Mouse (Mus musculus): ENCODE data around the gene Fnbp1l. TPM values are rescaled to one million over a fixed set of nuclear protein-coding genes. Genes with fewer than 3 reads are reported as not detected.

Fnbp1l gene
- polyA plus RNA-seq (2012; rRNA removed) (3.5 and 4.8 TPM in 2 replicates), polyA plus RNA-seq (2014; fragmentation: Nextera tagmentation; extraction: Ambion mirVana) (2.4 and 3.2 TPM in 2 replicates)

DNA sequence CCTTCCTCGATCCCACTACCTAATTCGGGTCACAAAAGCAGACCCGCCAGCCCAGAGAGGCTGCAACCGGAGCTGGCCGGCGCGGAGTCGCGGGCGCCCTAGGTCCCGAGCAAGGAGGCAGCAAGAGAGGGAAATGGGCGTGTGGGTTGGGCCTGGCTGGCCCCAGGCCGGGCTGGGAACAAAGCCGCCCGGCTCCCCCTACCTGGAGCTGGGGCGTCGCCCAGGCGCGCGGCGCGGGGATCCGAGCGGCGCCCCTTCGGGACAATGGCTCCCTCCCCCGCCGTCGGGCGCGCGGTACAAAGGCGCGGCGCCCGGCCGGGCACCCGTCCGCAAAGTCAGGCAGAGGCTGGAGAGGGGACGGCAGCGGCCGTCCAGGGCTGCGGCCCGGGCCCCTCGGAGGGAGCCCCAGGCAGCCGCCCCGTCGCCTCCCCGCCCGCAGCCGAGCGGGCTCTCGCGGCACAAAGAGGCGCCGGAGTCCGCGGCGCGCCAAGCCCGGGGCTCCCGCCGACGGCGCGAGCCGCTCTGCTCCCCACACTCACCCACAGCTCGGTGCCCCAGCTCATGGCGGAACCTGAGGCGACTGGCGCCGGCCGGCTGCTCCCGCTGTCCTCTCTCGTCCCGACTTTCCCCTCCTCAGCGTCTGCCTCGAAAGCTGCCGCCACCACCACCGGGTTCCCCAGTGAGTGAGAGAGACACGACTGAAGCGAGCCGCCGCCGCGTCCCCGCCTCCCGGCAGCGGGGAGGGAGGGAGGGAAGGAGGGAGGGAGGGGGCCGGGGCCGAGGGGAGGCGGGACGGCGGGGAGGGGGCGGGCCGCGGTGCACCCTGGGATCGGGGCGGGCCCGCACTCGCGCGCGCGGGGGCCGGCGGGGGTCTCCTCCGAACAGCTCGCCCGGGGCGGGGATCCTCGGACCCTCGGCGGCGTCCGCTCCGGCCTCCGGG lies at the start of gene Fnbp1l:
Gene Fnbp1l, minus strand, starts transcription at position 725 of the 940 bp plus-strand sequence.
- ATAC-seq (ENCODE audit: insufficient read depth) (peak; percentile 70), DNase-seq (ENCODE audit: low read depth in 3 of 3, low spot score in 3 of 3) (peak in 1 of 3 experiments; percentile 27)
- H3K4me3 ChIP-seq (ENCODE audit: insufficient read depth in 1 of 2, low read depth in 2 of 2, low read length in 2 of 2) = peak within 1 kb of the TSS; percentile 65 to 66
- H3K4me2 ChIP-seq (ENCODE audit: low read depth) = peak within 1 kb of the TSS; percentile 61
- H3K36me3 ChIP-seq (replicated peaks; ENCODE audit: control insufficient read depth, insufficient read depth, low read depth) = no peaks in the 10 kb centered on the region
- H3K9me3 ChIP-seq (ENCODE audit: control insufficient read depth, low read length) = no peaks in the 10 kb centered on the region
- under 1% methylated on average over 77 of the region's 118 CpGs for WGBS (ENCODE audit: insufficient replicate concordance)
- peak within 1 kb of the TSS; percentile 54 for H3K9ac ChIP-seq (replicated peaks)
- H3K4me1 ChIP-seq (replicated peaks; ENCODE audit: control insufficient read depth in 2 of 2, insufficient read depth in 2 of 2, low read length in 1 of 2) = peaks cover 0 to 8% of the 10 kb centered on the region in 2 experiments; a peak in 2 of 4 replicates
- no peak within 1 kb of the TSS for H3K27ac ChIP-seq
- H3K27me3 ChIP-seq (ENCODE audit: control insufficient read depth, insufficient read depth, low read length) = peaks cover 35% of the 10 kb centered on the region
- TF ChIP-seq EP300 (IDR thresholded peaks at IDR 0.05; ENCODE audit: low read depth) (no peak), CTCF (IDR thresholded peaks at IDR 0.05; ENCODE audit: low read depth) (no peak)

DNA sequence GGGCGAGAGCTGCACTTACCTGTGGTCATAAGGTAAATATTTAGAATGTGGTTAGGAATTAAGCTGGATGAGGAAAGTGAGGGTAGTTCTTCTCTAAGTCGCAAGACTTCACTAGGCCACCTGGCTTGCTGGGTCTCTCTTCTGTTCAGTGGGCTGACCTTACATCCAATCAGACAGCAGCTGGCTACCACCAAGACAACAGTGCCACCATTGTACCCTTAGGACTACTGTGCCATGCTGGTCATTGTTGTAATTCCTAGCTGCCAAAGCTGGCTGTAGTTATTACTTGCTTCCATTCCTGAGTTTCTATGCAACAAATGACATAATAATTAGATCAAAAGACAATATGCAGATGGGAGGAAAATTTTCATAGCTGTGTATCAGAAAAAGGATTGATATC lies 41.3 kb upstream of the Fnbp1l start:
- no peak for ATAC-seq (ENCODE audit: insufficient read depth)
- no peak for TF ChIP-seq EP300 (IDR thresholded peaks at IDR 0.05; ENCODE audit: low read depth)
- no peak for TF ChIP-seq CTCF (IDR thresholded peaks at IDR 0.05; ENCODE audit: low read depth)

DNA sequence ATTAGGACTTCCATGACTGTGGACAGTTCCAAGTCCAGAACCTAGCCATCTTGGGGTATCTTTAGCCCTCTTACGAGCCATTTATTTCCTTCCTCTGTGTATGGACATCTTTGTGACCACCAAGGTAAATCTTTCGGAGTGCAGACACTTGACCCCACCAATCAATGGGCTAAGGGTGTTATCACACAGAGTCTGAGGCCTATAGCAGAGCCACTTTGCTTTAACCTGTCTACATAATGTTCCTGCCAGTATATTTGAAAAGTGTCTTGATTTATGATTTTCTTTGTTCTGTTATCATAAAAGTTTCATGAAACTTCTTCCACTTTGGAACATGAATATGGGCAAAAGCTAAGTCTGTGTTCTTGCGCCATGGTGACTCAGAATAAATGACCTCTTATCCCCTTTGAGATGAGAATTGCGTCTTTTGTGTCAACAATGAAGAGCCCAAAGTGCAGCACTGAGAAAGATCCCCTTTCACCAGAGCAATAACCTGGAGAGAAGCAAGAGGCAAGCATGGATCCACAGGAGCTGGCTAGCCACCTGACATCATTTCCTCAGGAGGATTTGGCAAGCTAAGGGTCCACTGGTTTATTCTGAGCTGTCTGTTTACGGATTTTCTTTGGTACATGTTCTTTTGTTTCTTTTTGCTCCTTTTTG lies 39.9 kb upstream of the Fnbp1l start:
- no peaks in the 10 kb centered on the region; a peak in 1 of 4 replicates for H3K4me1 ChIP-seq (replicated peaks; ENCODE audit: control insufficient read depth in 2 of 2, insufficient read depth in 2 of 2, low read length in 1 of 2)
- no peak overlapping the region for H3K4me3 ChIP-seq (ENCODE audit: insufficient read depth in 1 of 2, low read depth in 2 of 2, low read length in 2 of 2)
- no peaks in the 10 kb centered on the region for H3K27me3 ChIP-seq (ENCODE audit: control insufficient read depth, insufficient read depth, low read length)
- no peak for ATAC-seq (ENCODE audit: insufficient read depth)
- TF ChIP-seq EP300 (IDR thresholded peaks at IDR 0.05; ENCODE audit: low read depth) = no peak
- no peak for TF ChIP-seq CTCF (IDR thresholded peaks at IDR 0.05; ENCODE audit: low read depth)
- no peak overlapping the region for H3K27ac ChIP-seq
- WGBS (ENCODE audit: insufficient replicate concordance) = 57% methylated on average over 5 of the region's 5 CpGs
- H3K36me3 ChIP-seq (replicated peaks; ENCODE audit: control insufficient read depth, insufficient read depth, low read depth) = no peaks in the 10 kb centered on the region
- no peaks in the 10 kb centered on the region for H3K9me3 ChIP-seq (ENCODE audit: control insufficient read depth, low read length)
- H3K9ac ChIP-seq (replicated peaks) = no peak overlapping the region
- DNase-seq (ENCODE audit: low read depth in 3 of 3, low spot score in 3 of 3) = no peak
- no peak overlapping the region for H3K4me2 ChIP-seq (ENCODE audit: low read depth)

More for the DNA sequence above, 41.3 kb upstream of the Fnbp1l start:
- Histone ChIP-seq H3K9me3 (ENCODE audit: control insufficient read depth, low read length) (no peaks in the 10 kb centered on the region), H3K4me2 (ENCODE audit: low read depth) (no peak overlapping the region), H3K27me3 (ENCODE audit: control insufficient read depth, insufficient read depth, low read length) (no peaks in the 10 kb centered on the region), H3K9ac (replicated peaks) (no peak overlapping the region), H3K27ac (no peak overlapping the region), H3K4me3 (ENCODE audit: insufficient read depth in 1 of 2, low read depth in 2 of 2, low read length in 2 of 2) (no peak overlapping the region), H3K4me1 (replicated peaks; ENCODE audit: control insufficient read depth in 2 of 2, insufficient read depth in 2 of 2, low read length in 1 of 2) (no peaks in the 10 kb centered on the region; a peak in 1 of 4 replicates), H3K36me3 (replicated peaks; ENCODE audit: control insufficient read depth, insufficient read depth, low read depth) (no peaks in the 10 kb centered on the region)
- DNase-seq (ENCODE audit: low read depth in 3 of 3, low spot score in 3 of 3) = no peak
- WGBS (ENCODE audit: insufficient replicate concordance) = 43% methylated on average over 2 of the region's 2 CpGs

DNA sequence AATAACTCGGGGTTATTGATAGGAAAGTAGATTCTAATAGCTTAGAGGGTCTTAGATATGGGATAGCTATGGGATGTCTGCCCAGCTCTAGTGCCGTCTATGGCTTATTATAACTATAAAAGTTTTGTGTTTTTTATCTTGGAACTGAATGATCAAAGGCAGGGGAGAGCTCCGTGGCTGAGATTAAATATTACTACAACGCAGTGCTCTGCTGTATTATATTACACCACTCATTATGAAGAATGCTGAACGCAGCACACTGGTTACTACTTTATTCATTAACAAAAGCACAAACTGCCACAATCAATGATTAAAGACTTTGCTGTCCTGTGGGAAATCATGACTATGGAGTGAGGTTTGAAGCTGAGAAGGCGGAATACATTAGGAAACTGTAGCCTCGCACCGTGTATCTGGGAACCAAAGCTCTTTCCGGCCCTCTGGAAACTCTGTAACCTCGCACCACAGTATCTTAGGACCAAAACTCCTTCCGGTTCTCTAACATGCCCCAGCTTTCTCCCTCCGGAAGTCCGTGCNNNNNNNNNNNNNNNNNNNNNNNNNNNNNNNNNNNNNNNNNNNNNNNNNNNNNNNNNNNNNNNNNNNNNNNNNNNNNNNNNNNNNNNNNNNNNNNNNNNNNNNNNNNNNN lies 27.8 kb upstream of the Fnbp1l start:
- no peak for ATAC-seq (ENCODE audit: insufficient read depth)
- no peaks in the 10 kb centered on the region for H3K4me1 ChIP-seq (replicated peaks; ENCODE audit: control insufficient read depth in 2 of 2, insufficient read depth in 2 of 2, low read length in 1 of 2)
- H3K9ac ChIP-seq (replicated peaks) = no peak overlapping the region
- H3K27ac ChIP-seq = no peak overlapping the region
- 59% methylated on average over 13 of the region's 13 CpGs for WGBS (ENCODE audit: insufficient replicate concordance)
- DNase-seq (ENCODE audit: low read depth in 3 of 3, low spot score in 3 of 3) = no peak
- H3K27me3 ChIP-seq (ENCODE audit: control insufficient read depth, insufficient read depth, low read length) = no peaks in the 10 kb centered on the region
- no peak overlapping the region for H3K4me3 ChIP-seq (ENCODE audit: insufficient read depth in 1 of 2, low read depth in 2 of 2, low read length in 2 of 2)
- TF ChIP-seq CTCF (IDR thresholded peaks at IDR 0.05; ENCODE audit: low read depth) (no peak), EP300 (IDR thresholded peaks at IDR 0.05; ENCODE audit: low read depth) (no peak)
- no peaks in the 10 kb centered on the region for H3K9me3 ChIP-seq (ENCODE audit: control insufficient read depth, low read length)
- no peak overlapping the region for H3K4me2 ChIP-seq (ENCODE audit: low read depth)
- no peaks in the 10 kb centered on the region for H3K36me3 ChIP-seq (replicated peaks; ENCODE audit: control insufficient read depth, insufficient read depth, low read depth)
